Mouse (Mus musculus): ENCODE measurements around the gene Dazap2. TPM values are rescaled to one million over a fixed set of nuclear protein-coding genes. Genes with fewer than 3 reads are reported as not detected.

Gene Dazap2
- total and polyA plus RNA-seq, 2 experiments from 2014 or later, result 213 to 234 TPM

DNA sequence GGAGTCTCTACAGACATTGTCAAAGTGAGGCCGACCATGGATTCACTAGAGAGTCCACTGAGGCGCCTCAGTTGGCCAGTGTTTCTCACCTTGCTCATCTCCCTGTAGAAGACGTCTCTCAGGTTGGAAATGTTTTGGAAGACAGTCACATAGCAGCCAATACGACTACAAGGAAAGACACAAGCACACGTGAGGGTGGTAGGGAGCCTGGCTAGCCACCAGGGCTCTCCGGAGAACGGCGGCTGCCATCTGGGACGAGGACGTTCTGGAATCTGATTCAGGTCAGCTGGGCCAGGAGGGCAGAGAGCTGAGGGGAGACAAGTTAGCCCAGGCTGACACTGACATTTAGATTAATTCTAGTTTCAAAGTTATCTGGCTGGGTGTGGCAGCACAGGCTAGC lies 35.0 kb downstream of the Dazap2 start:
- H3K9ac ChIP-seq (replicated peaks; ENCODE audit: low read depth, low read length), result no peak overlapping the region
- H3K9me3 ChIP-seq (replicated peaks; ENCODE audit: control insufficient read depth, low read length), result no peaks in the 10 kb centered on the region
- WGBS, result 68% methylated on average over 10 of the region's 10 CpGs
- H3K4me2 ChIP-seq (ENCODE audit: low read depth, low read length), result no peak overlapping the region
- H3K36me3 ChIP-seq (replicated peaks; ENCODE audit: control insufficient read depth, insufficient read depth, low read length), result no peaks in the 10 kb centered on the region
- H3K27me3 ChIP-seq (ENCODE audit: control insufficient read depth, insufficient read depth, low read length), result no peaks in the 10 kb centered on the region
- H3K4me1 ChIP-seq (ENCODE audit: control insufficient read depth, insufficient read depth), result no peaks in the 10 kb centered on the region
- H3K4me3 ChIP-seq (ENCODE audit: low read depth, low read length), result no peak overlapping the region
- H3K27ac ChIP-seq (ENCODE audit: low read depth), result no peak overlapping the region
- TF ChIP-seq CTCF (IDR thresholded peaks at IDR 0.05; ENCODE audit: low read depth) (no peak), EP300 (IDR thresholded peaks at IDR 0.05; ENCODE audit: low read depth) (no peak)
- no peak for ATAC-seq (ENCODE audit: insufficient read depth, low read depth)
- DNase-seq (ENCODE audit: low spot score), result no peak

DNA sequence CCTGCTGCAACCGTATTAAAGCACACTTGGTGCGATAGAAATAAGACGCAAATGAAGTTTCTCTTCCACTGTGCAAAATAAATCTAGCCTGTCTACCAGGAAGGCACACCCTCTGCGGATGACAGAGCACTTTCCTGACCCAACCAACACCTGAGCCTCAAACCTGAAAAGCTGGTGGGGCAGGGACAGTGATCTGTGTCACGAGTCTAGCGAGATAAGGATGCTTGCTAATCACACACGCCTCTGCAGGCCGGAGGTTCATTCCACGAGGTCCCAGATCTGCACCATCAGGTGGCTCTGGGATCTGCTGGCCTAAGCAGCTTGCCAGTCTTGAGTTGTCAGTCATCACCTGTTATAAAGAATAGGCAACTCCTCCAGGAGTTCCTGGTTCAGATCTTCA lies 36.5 kb downstream of the Dazap2 start:
- no peak overlapping the region for H3K4me3 ChIP-seq (ENCODE audit: low read depth, low read length)
- 58% methylated on average over 9 of the region's 9 CpGs for WGBS
- DNase-seq (ENCODE audit: low spot score) (no peak), ATAC-seq (ENCODE audit: insufficient read depth, low read depth) (no peak)
- H3K9me3 ChIP-seq (replicated peaks; ENCODE audit: control insufficient read depth, low read length), result no peaks in the 10 kb centered on the region
- no peak overlapping the region for H3K4me2 ChIP-seq (ENCODE audit: low read depth, low read length)
- no peak overlapping the region for H3K27ac ChIP-seq (ENCODE audit: low read depth)
- no peaks in the 10 kb centered on the region for H3K36me3 ChIP-seq (replicated peaks; ENCODE audit: control insufficient read depth, insufficient read depth, low read length)
- no peaks in the 10 kb centered on the region for H3K4me1 ChIP-seq (ENCODE audit: control insufficient read depth, insufficient read depth)
- TF ChIP-seq CTCF (IDR thresholded peaks at IDR 0.05; ENCODE audit: low read depth) (no peak), EP300 (IDR thresholded peaks at IDR 0.05; ENCODE audit: low read depth) (no peak)
- H3K27me3 ChIP-seq (ENCODE audit: control insufficient read depth, insufficient read depth, low read length), result no peaks in the 10 kb centered on the region
- H3K9ac ChIP-seq (replicated peaks; ENCODE audit: low read depth, low read length), result no peak overlapping the region

DNA sequence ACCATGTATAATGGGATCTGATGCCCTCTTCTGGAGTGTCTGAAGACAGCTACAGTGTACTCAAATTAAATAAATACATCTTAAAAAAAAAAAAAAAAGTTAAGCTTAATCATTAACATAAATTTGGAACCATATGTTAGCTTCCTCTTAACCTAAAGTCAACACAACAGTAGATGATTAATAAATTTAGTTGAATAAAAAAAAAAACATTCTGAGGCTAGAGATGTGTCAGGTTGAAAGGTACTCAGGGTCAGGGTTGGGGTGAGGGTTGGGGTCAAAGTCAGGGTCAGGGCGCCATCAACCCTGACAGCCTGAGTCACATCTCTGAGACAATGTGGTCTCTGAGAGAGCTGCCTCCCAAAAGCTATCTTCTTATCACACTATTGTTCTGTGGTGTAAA lies 39.1 kb downstream of the Dazap2 start:
- DNase-seq (ENCODE audit: low spot score), result no peak
- no peaks in the 10 kb centered on the region for H3K4me1 ChIP-seq (ENCODE audit: control insufficient read depth, insufficient read depth)
- H3K4me2 ChIP-seq (ENCODE audit: low read depth, low read length), result no peak overlapping the region
- no peaks in the 10 kb centered on the region for H3K27me3 ChIP-seq (ENCODE audit: control insufficient read depth, insufficient read depth, low read length)
- TF ChIP-seq CTCF (IDR thresholded peaks at IDR 0.05; ENCODE audit: low read depth) (no peak), EP300 (IDR thresholded peaks at IDR 0.05; ENCODE audit: low read depth) (no peak)
- H3K36me3 ChIP-seq (replicated peaks; ENCODE audit: control insufficient read depth, insufficient read depth, low read length), result no peaks in the 10 kb centered on the region
- no peak overlapping the region for H3K4me3 ChIP-seq (ENCODE audit: low read depth, low read length)
- H3K9ac ChIP-seq (replicated peaks; ENCODE audit: low read depth, low read length), result no peak overlapping the region
- 78% methylated on average over 1 of the region's 1 CpGs for WGBS
- ATAC-seq (ENCODE audit: insufficient read depth, low read depth), result no peak
- H3K9me3 ChIP-seq (replicated peaks; ENCODE audit: control insufficient read depth, low read length), result no peaks in the 10 kb centered on the region
- H3K27ac ChIP-seq (ENCODE audit: low read depth), result no peak overlapping the region

DNA sequence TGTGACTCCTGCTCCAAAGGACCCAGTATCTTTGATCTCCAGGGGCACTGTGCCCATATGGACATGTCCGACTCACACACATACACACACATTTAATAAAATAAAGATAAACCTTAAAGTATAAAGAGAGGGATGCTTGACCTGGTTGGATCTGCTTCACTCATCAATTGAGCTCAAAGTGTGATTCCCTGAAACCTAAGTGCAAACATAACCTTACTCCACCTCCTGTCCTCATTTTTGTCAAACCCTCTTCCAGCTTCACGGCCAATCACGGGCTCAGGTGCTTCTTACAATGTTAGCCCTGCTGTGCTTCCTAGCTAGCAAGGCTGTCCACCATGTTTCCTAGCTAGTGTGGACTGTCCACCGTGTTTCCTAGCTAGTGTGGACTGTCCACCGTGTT lies 40.1 kb downstream of the Dazap2 start:
- H3K4me2 ChIP-seq (ENCODE audit: low read depth, low read length), result no peak overlapping the region
- no peaks in the 10 kb centered on the region for H3K36me3 ChIP-seq (replicated peaks; ENCODE audit: control insufficient read depth, insufficient read depth, low read length)
- ATAC-seq (ENCODE audit: insufficient read depth, low read depth) (no peak), DNase-seq (ENCODE audit: low spot score) (no peak)
- H3K27me3 ChIP-seq (ENCODE audit: control insufficient read depth, insufficient read depth, low read length), result no peaks in the 10 kb centered on the region
- no peaks in the 10 kb centered on the region for H3K9me3 ChIP-seq (replicated peaks; ENCODE audit: control insufficient read depth, low read length)
- 82% methylated on average over 5 of the region's 5 CpGs for WGBS
- no peak overlapping the region for H3K9ac ChIP-seq (replicated peaks; ENCODE audit: low read depth, low read length)
- no peak overlapping the region for H3K27ac ChIP-seq (ENCODE audit: low read depth)
- TF ChIP-seq CTCF (IDR thresholded peaks at IDR 0.05; ENCODE audit: low read depth) (no peak), EP300 (IDR thresholded peaks at IDR 0.05; ENCODE audit: low read depth) (no peak)
- no peak overlapping the region for H3K4me3 ChIP-seq (ENCODE audit: low read depth, low read length)
- H3K4me1 ChIP-seq (ENCODE audit: control insufficient read depth, insufficient read depth), result no peaks in the 10 kb centered on the region

DNA sequence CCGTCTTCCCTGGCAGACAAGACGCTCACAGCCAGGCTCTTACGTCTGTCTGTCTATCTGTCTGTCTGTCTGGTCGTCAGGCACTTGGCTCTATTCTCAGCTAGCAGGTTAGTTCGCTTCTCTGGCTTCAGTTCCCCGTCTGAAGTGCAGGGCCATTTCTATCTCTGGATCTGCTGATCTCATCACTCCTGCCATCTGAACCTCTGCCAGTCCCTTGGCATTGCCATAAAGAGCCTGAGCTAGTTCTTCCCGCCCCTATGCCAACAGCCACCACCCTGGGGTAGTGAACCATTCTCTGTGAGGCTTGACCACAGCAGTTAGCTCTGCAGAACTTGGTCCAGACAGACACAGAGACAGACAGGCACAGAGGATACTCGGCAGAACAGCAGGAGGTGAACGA lies 45.2 kb downstream of the Dazap2 start:
- TF ChIP-seq EP300 (IDR thresholded peaks at IDR 0.05; ENCODE audit: low read depth), result no peak
- no peak for TF ChIP-seq CTCF (IDR thresholded peaks at IDR 0.05; ENCODE audit: low read depth)
- ATAC-seq (ENCODE audit: insufficient read depth, low read depth) (no peak), DNase-seq (ENCODE audit: low spot score) (no peak)
- 70% methylated on average over 9 of the region's 9 CpGs for WGBS
- no peaks in the 10 kb centered on the region for H3K9me3 ChIP-seq (replicated peaks; ENCODE audit: control insufficient read depth, low read length)
- no peak overlapping the region for H3K9ac ChIP-seq (replicated peaks; ENCODE audit: low read depth, low read length)
- no peaks in the 10 kb centered on the region for H3K36me3 ChIP-seq (replicated peaks; ENCODE audit: control insufficient read depth, insufficient read depth, low read length)
- no peaks in the 10 kb centered on the region for H3K27me3 ChIP-seq (ENCODE audit: control insufficient read depth, insufficient read depth, low read length)
- H3K4me1 ChIP-seq (ENCODE audit: control insufficient read depth, insufficient read depth), result no peaks in the 10 kb centered on the region
- H3K4me2 ChIP-seq (ENCODE audit: low read depth, low read length), result no peak overlapping the region
- no peak overlapping the region for H3K4me3 ChIP-seq (ENCODE audit: low read depth, low read length)
- H3K27ac ChIP-seq (ENCODE audit: low read depth), result no peak overlapping the region

DNA sequence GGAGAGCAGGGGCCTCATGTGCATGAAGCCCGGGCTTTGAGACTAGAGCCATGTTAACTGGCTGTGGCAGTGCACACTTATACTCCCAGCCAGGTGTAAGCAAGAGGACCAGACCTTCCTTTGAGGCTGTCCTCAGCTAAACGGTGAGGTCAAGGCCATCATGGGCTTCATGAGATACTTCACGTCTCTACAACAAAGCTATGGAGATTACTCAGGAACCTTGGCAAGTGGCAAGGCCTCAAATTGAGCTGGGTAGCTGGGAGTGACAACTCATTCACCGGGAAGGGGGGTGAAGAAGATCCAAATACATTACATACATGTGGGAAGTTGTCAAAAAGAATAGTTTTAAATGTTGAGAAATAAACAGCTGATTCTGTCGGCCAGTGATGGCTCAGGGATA lies 45.7 kb downstream of the Dazap2 start:
- 83% methylated on average over 5 of the region's 5 CpGs for WGBS
- no peak overlapping the region for H3K4me3 ChIP-seq (ENCODE audit: low read depth, low read length)
- no peak overlapping the region for H3K27ac ChIP-seq (ENCODE audit: low read depth)
- H3K36me3 ChIP-seq (replicated peaks; ENCODE audit: control insufficient read depth, insufficient read depth, low read length), result no peaks in the 10 kb centered on the region
- H3K27me3 ChIP-seq (ENCODE audit: control insufficient read depth, insufficient read depth, low read length), result no peaks in the 10 kb centered on the region
- no peak for ATAC-seq (ENCODE audit: insufficient read depth, low read depth)
- TF ChIP-seq EP300 (IDR thresholded peaks at IDR 0.05; ENCODE audit: low read depth) (no peak), CTCF (IDR thresholded peaks at IDR 0.05; ENCODE audit: low read depth) (no peak)
- H3K4me1 ChIP-seq (ENCODE audit: control insufficient read depth, insufficient read depth), result no peaks in the 10 kb centered on the region
- no peak overlapping the region for H3K4me2 ChIP-seq (ENCODE audit: low read depth, low read length)
- no peak overlapping the region for H3K9ac ChIP-seq (replicated peaks; ENCODE audit: low read depth, low read length)
- no peak for DNase-seq (ENCODE audit: low spot score)
- H3K9me3 ChIP-seq (replicated peaks; ENCODE audit: control insufficient read depth, low read length), result no peaks in the 10 kb centered on the region

All from heart, postnatal 0 days (tissue).